Mouse (Mus musculus) CD4-positive helper T cell, adult 2 months (primary cell): ENCODE data around the gene Phldb2.
A peak's percentile ranks its signal among the peaks of the same experiment; 100 is the strongest.

ENCODE experiments used
- DNase-seq: peaks from one replicate; pipeline ENCODE4 v3.0.0-alpha.2; 2012; ENCODE audit warnings: low read depth, missing footprints, low spot score

Gene Phldb2

GRCm38 (mm10) chr16:45952035-45952434 lies 1.4 kb downstream of the Phldb2 start:
- DNase-seq, result no peak

DNA sequence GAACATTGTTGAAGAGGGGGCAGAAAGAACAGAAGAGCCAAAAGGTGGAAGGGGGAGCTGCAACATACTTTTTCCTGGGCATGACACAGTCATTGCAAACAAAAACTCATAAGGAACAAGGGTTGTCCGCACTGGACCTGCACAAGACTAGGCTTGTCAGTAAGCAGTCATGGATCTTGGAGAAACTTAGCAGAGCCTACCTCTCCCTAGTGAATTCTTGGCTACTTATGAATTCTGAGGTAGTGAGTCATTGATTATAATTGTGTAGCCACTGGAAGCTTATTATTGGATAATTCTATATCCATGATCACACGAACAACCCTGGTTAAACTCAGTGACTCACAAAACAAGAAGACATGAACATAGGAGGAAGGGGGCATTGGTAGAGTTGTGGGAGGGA lies 7.1 kb downstream of the Phldb2 start:
- no peak for DNase-seq

DNA sequence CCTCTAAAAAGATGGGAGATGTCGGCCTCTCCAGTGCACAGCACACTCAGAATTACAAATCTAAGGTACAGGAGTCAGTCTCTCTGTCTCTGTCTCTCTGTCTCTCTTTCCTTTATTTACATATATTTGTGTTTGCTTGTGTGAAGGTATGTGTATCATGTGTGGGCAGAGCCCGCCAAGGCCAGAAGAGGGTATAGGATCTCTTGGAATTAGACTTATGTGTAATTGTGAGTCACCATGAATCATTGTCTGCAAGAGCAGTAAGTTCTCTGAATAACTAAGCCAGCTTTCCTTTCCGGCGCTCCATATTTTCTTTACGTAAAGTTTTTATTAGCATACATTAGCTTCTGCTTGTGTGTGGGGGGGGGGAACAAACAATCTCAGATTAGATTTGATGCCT lies 7.7 kb downstream of the Phldb2 start:
- no peak for DNase-seq

- DNase-seq, result no peak
These were observed 8.2 kb downstream of the Phldb2 start for GRCm38 (mm10) chr16:45945174-45945631.

GRCm38 (mm10) chr16:45942169-45942891 lies 11.1 kb downstream of the Phldb2 start:
- peak; percentile 79 for DNase-seq

GRCm38 (mm10) chr16:45940701-45941100 lies 12.7 kb downstream of the Phldb2 start:
- DNase-seq, result no peak

DNA sequence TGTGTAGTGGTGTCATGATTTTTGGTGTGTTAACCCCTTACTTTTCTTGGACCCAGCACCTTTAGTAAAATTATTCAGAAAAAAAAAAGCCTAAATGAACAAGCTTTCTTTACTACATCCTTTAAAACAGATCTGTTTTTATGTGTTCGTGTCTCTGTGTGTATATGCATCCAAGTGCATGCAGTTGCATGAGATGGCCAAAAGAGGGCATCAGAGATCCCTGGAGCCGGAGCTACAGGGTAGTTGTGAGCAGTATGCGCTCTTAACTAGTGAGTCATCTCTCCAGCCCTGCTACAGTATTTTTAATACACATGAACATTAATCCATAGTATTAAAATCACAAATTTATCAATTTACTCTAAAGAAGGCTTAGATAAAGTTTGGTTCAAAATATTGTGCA lies 14.0 kb downstream of the Phldb2 start:
- DNase-seq, result no peak

GRCm38 (mm10) chr16:45937381-45937780 lies 16.0 kb downstream of the Phldb2 start:
- no peak for DNase-seq

GRCm38 (mm10) chr16:45936521-45936920 lies 16.9 kb downstream of the Phldb2 start:
- DNase-seq, result no peak

DNA sequence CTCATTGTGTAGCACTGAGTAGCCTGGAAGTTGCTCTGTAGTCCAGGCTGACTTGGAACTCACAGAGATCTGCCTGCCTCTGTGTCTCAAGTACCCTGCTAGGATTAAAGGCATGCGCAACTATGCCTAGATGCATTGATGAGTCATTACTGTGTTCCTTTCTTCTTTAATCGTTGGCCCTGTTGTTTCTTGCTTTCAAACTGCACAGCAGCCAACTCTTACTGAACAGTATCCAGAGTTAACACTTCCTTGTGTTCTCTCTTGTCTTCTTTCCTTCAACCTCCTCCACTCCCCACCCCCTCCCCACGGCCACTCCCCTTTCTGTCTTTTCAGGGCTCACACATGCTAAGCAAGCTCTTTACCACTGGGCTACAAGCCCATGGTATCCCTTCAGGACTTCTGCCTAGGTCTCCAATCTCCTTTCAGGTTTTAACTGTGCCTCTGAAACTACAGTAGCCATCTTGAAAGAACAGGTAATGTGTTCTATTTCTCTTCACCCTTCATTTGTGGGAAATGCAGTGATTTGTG lies 17.4 kb downstream of the Phldb2 start:
- DNase-seq, result no peak

DNA sequence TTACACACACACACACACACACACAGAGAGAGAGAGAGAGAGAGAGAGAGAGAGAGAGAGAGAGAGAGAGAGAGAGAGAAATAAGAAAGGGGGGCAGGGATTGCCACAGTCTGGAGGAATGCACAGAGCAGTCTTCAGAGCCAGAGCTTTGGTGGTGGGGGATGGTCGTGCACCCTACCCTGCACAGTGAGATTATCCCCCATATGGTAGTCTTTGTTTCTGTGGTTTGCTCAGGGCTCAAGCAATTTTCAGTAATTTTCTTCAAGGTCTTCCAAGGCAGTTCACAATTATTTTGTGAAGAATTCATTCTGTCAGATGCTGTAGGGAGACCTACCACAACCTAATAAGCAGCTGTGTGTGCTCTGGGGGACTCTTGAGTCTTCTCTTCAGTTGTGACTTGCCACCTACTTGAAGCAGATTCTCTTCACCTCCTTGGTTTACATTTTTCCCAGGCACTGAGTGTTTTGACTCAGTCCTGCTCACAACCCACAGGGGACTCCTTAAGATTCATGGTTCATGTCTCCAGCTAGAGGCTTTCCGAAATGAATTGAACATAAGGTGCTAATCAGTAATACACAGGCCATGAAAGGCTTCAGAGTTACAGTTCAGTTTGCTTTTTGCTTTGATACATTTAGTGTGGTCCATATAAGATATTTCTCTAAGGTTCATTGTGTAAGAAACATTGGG lies 18.5 kb downstream of the Phldb2 start:
- DNase-seq, result no peak

- DNase-seq, result no peak
These were observed 23.1 kb downstream of the Phldb2 start for GRCm38 (mm10) chr16:45930308-45930707.

DNA sequence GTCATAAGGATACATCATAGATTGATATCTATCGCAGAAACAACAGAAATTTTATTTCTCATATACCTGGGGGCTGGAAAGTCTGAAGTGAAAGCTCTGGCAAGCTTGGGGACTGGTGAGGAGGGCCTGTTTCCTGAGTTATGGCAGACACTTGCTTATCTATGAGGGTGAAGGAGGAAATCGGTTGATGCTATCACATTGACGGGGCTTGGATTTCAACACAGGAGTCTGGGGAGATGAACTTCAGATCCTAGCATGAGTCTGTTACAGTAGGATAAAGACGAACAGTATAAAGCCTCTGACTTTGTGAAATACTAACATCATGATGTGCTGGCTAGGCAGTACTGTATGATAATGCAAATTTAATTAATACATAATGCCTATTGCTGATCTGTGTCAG lies 25.3 kb downstream of the Phldb2 start:
- DNase-seq, result no peak

DNA sequence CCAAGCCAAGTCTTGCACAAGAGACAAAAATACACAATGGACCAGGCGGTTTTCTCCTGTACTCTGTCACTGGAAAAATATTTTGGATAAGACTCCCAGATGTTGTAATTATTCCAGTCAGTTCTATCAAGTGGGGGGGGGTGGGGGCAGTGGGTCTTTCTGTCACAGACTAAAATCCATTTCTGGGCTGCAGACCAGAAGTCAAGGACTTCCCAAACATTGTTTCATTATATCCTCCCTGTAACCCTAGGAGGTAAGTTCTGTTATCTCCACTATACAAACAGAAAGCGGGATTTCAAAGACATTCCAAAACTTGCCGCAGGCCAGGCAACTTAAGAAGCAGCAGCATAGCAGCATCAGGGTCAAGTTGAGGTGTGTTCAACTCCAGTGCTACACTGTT lies 25.8 kb downstream of the Phldb2 start:
- DNase-seq, result no peak

GRCm38 (mm10) chr16:45926875-45927274 lies 26.5 kb downstream of the Phldb2 start:
- no peak for DNase-seq

DNA sequence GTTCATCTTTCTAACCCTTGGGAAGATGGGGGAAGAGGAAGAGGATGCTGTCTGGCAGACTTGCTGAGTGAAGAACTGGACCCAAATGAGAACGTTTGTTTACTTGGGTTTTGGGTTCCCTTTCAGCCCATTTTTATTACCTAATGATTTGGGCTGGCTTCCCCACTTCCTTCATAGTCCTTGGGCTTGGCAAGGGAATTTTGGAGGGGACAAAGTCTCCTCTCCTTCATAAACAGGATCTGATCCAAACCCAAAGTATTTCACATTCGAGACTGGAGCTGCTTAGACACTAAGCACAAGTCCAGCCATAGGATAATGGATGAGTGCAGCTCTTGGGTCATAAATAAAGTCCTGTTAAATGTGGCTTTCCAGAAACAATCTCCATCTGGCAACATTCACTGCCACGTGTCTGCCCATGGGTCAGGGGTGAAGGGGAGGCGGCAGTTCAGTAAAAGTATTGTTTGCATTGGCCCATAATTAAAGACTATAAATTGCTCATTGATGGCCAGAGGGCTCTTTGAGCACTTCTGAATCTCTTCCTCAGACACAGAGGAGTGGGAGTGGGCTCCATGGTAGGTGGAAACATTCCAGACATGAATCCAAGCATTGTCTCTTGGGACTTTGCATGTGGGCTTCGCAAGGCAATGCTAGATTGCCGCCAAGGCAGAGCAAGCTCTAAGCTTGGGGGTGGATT lies 29.5 kb downstream of the Phldb2 start:
- DNase-seq, result no peak

DNA sequence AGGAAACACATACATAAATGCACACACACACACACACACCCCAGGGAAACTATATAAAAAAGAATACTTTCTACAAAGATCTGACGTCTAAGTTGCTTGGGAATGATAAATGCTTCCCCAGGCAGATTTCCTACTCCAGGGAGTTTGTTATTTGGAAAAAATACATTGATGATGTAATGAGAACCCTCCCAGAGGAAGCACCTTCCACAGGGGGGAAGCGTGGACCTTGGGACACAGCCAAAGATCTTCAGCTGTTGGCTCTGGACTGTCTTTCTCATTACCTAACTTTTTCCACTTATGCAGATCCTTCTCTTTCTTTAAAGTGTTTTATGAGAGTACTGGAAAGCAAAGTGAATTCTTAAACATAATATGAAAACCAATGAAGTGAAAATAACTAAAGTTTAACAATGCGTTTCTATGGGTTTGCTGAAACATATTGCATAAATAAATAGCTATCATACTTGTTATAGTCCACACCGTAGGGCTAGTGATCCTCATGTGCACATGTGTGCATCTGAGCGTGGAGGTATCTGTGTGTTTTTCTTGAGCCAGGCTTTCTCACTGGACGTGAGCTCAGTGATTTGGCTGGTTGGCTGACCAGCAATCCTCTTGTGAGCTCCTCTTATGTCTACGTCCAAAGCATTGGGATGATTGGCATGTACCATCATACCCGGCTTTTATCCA lies 30.7 kb downstream of the Phldb2 start:
- DNase-seq, result no peak

GRCm38 (mm10) chr16:45919572-45919971 lies 33.8 kb downstream of the Phldb2 start:
- no peak for DNase-seq

- DNase-seq, result no peak
These were observed 49.8 kb downstream of the Phldb2 start for GRCm38 (mm10) chr16:45903595-45903994.

- no peak for DNase-seq
These were observed 54.9 kb downstream of the Phldb2 start for GRCm38 (mm10) chr16:45898459-45898858.

DNA sequence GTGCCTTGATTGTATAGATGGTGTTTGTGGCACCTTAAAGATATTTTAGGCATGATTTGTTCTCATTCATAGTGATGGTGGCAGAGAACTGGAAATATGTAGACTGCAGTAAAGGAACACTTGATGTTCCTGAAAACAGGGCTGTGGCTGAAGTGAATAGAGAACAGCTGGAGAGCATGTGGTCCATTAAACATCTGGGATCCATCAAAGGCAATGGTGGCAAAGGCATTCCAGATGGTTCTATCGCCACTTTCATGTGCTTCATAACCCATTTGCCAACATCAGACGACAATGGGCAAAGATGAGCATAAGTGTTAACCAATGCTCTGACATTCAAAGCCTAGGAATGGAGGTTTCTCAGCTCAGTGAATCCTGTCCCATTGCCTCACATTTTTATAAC lies 56.8 kb downstream of the Phldb2 start:
- DNase-seq, result no peak

DNA sequence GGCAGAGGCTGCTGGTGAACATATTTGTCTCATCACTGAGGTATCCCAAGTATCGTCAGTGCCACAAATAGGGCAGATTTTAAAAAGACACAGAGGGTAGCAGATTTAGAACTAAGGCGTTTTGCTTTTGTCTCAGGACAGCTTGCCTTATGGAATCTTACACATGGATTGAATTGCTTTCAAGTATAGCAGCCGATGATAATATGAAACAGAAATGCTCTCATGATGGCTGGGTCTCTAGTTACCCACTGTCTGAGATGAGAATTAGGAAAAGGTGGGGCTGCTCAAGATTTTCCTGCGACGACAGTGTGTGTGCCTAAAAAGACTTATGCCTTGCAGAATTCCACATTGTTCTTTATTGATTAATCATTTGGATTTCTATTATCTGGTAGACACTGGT lies 58.4 kb downstream of the Phldb2 start:
- no peak for DNase-seq
